Mouse (Mus musculus) lung, postnatal 10 days (tissue): ENCODE measurements at regions not wholly inside any gene's neighbourhood (a gene's known extent, or its start where the extent isn't known, plus 50 kb on each side); places are given as distances from the start of the nearest gene placed in this dataset.
A peak's percentile ranks its signal among the peaks of the same experiment; 100 is the strongest.

Experiments
- DNase-seq: peaks from one replicate; pipeline ENCODE4 v3.0.0; 2021

DNA sequence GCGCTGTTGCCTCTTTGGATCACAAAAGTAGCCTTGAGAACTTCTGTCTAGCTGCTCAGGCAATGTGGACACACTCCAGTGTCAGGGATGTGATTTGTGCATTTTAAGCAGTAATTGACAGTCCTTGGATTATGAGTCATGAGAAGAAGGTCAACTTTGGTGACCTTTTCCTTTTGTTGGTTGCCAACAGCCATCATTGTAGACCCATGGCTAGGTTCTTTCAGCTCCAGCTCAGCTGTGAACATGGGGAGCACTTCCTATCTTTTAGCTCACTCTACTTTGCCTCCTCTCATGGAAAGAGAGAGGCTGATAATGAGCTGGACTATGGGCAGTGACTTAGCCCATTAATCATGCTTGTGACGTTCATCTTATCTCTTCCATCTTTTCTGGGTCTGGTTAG is 602.8 kb downstream of the Ets1 start:
- no peak for DNase-seq

DNA sequence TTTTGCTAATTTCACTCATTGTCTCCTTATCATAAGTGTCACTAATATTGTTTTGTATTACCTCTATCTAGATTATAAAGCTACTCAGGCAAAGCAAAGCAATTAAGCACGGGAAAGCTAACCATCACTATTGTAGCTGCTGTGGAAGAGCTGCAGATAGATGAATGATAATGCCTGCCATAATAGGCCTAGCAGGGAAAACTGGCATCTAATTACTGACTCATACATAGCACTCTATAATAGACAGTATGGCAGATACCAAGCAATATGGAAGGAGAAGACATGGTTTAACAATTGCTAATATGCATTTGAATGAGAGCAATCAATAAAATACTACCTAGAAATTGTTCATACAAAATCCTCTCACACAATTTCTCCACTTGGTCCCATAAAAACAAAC is 604.5 kb downstream of the Ets1 start:
- no peak for DNase-seq

DNA sequence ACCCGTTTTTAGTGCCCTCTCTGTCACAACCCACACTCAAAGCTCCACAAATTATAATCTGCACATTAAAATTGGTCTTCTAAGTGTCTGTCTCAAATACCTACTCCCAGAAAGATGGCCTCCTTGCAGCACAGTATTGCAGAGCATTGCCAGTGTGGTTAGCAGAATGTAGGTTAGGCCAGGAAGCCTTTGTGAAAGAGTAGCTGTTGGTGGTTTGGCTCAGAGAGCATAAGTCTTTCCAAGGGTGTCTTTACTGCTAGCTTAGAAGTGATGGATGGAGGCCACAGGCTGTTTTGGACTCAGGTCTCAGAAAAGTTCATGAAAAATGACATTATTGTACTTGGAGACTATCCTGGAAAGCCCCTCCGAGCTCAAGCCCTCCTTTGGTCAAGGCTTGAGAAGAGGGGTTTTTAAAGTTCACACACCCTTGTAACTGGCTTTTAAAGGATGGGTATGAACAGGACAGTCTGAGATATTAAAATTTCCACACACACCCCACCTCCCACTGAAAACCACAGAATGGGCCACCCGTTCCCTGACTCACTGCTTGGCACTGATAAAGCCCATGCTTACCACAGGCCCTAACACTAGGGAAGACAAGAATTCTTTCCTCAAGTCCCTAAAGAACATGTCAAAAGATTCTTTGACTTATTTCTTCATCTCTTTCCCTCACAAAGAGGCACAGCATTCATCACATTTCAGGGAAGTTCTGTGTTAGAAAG is 605.1 kb downstream of the Ets1 start:
- no peak for DNase-seq

DNA sequence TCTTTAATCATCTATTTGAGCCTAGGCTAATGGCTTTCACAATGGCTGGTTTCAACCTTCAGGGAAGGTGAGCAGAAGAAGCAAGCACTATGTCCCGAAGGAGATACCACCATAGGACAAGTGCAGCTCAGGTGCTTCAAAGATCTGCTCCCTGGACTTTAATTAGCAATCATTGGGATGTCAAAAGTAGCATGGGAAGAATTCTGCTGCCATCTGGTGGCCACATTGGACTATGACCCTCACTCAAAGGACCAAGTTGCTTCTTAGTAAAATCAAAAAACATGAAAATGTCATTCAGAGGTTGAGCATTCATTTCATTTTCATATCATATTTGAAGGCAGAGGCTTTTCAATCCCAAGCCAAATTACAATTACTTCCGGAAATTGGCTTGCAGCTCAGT is 610.9 kb downstream of the Ets1 start:
- peak; percentile 56 for DNase-seq

DNA sequence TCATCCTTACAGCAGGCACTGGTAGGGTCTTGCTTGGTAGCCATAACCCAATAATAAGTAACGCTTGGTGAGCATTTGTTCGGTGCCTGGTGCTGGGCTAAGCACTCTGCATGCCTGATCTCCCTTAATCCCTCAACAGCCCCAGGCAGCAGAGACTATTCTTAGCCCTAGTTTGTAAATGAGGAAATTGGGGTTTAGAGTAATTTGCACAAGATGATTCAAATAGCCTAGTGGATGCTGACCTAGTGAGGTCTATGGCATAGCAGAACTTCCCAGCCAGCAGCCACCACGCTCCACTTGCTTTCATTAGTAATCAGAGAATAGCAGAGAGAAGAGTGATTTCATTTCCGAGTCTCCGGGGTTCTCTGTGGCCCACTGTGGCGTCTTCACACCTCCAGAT is 622.2 kb downstream of the Ets1 start:
- DNase-seq, result no peak

DNA sequence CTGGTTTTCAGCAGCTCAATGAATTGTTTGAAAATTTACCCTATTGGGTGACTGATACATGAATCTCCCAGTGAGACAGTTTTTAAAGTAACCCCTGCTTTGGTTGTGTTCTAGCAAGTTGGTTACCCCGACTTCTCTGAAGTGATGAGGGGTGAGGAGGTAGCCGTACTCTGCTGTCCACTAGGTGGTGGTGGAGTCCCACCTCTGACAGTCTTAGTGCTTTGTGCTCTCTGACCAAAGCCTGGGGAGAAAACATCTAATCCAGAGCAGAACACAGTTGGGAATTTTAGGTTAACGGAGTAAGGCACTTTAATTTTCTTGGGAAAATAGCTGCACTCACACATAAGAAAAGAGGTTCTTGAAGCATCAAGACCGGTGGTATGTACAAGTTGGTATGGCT is 624.1 kb downstream of the Ets1 start:
- peak; percentile 58 for DNase-seq

DNA sequence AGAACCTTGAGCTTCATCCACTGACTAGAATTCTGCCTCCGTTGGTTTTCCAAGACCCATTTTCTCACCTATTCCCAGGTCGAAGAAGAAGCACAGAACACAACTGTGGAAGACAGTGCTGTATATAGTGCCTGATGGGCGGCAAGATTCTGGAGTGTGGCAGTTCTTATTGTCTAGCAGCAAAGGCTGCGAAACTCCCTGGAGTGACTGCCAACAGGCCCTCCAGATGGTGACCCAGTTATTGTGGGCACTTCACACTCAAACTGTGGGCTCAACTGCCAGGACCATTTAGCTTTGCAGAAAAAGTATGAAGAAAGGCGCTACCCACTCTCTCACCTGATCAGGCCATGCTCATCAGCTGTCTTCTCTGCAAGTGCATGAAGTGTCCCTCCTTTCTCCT is 653.4 kb downstream of the Ets1 start:
- DNase-seq, result no peak

DNA sequence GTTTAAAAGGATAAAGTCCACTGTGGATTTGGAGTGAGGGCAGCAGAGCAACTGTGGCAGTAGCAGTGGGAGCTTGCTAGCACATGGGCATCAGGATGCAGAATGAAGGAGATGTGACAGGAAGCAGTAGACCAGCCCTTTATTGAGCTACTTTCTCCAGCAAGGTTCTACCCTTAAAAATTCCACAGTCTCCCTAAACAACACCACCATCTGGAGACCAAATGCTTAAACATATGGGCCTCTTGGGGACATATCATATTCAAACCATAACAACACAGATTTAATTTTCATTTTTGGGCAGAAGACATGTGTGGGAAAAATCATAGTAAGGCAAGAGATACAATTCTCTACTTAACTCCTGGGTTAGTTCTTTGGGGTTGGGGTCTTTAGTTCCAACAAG is 656.1 kb downstream of the Ets1 start:
- DNase-seq, result no peak

DNA sequence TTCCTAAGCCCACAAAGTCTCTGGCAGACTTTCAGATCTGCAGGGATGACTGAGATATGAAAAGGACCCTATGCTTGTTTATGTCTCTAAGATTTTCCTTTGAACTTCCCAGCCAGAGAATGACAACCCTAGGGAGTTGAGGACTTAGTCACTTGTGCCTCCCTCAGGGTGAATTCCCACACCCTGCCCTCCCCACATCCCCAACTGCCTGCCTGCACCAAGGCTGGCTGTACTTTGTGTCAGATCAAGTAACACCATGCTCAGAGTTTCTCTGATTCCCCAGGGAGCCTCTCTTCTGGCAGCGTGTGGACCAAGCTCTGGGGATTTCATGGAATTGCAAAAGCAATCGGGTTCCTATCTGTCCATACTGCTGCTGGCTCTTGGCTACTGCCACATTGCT is 659.9 kb downstream of the Ets1 start:
- peak; percentile 15 for DNase-seq

DNA sequence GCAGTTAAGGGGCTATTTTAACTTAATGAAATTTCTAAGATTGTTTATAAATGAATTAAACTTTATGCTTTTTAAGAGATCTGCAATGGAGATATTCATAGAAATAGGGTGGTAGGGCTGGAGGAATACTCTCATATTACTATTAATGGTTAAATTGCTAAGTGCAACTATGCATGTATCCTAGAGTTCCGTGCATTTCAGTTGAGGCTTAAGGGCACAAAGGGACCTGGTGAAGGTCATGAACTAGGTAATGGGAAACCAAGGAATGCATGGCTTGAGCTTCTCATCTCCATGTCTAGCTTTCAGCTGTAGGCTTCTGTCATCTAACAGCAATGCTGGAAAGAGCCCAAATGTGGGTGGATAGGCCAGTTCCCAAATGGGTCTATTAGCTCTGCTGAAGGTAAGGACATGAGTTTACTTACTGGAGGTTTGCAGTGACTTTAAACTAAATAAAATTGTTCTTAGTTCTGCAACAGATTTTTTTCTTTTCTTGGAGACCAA is 683.6 kb downstream of the Ets1 start:
- no peak for DNase-seq

DNA sequence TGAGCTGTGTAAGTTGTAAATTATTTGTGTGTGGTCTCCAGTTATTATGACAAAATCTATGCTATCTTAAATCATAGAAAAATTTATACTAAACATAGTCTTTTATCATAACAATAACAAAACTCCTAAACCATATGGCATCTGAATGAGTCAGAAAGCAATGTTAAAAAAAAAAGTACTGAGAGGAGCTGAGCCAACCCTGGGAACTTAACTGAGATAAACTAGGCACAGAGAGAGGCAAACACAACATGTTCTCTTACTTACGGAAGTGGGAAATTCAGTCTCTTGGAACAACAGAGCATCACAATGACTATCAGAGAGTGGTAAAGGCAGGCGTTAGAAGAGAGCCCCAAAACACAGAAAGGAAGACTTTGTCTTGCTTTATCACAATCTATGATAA is 691.7 kb downstream of the Ets1 start:
- DNase-seq, result no peak

DNA sequence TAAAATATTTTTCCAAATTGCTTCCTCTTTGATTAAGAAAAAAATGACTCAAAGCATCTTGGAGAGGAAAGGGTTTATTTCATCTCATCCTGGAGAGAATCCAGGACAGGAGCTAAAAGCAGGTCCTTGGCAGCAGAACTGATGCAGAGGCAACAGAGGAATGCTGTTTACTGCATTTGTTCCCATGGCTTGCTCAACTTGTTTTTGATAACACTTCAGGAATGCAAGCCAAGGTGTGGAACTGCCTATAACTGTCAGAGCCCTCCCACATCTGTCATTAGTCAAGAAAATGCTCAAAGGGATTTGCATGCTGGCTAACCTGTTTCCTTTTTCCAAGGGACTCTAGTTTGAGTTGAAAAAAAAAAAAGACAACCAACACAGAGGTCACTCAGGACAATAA is 714.2 kb downstream of the Ets1 start:
- DNase-seq, result no peak

DNA sequence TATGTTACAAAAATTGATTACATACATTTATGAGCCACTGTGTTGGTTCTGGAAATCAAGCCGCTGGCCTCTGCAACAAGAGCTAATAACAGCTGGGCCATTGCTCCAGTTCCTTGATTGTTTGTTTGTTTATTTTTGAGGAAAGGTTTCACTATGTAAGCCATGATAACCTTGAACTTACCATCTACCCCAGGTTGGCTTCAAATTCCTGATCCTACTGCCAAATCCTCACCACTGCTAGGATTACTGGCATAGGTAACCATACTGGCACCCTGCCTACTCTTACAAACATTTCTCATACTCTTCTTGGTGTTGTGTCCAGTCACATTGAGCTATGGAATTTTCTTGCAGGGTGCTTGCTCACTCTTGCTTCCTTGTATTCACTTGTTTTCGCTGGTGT is 720.6 kb downstream of the Ets1 start:
- no peak for DNase-seq

DNA sequence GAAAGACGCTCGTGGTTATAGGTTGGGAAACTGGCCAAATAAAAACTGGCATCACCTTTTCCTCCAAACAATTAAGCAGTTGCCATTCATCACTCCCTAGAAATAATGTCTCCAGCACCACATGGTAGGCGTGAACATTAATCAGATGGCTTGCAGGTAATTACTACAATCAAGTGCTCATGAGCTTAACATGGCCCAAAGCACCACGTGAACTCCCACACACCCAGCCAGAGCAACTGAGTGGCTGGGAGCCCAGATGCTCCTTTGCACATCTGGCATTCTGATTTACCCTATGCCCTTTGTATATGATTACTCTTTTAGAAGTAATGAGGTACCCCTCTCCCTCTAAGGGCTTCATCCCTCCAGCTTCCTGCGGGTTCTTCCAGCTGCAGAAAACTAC is 724.9 kb downstream of the Ets1 start:
- no peak for DNase-seq

DNA sequence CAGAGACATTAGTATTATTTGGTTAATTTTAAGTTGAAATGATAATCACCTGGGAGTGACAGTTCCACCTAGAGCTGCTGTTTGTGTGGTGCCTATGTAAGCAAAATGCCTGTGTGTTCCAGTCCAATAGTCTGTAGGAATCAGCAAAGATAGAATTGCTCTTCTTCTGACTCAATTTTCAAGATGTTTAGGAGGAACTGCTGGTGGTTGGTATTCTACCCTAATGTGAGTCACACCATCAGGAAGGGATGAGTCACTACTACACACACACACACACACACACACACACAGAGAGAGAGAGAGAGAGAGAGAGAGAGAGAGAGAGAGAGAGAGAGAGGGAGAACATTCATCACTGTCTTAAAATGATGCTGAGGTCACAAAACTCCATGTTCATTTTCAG is 753.1 kb downstream of the Ets1 start:
- DNase-seq, result no peak

DNA sequence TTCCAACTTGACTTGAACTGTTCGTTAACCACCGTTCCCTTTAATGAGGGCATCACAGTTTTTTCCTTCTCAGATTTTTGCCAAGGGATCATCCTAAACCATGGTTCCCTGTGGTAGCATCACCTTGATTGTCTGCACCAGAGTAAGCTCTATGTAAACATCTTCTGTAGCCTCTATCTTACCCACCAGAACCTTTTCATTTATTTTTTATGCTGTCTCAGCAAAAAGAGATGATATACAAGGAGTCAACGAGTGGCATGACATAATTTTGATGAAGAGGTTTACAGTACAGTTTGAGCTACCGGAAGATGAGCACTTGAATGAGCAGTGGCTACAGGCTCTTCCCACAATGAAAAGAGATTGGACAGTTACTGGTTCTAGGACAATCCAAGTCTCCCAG is 768.7 kb downstream of the Ets1 start:
- no peak for DNase-seq

DNA sequence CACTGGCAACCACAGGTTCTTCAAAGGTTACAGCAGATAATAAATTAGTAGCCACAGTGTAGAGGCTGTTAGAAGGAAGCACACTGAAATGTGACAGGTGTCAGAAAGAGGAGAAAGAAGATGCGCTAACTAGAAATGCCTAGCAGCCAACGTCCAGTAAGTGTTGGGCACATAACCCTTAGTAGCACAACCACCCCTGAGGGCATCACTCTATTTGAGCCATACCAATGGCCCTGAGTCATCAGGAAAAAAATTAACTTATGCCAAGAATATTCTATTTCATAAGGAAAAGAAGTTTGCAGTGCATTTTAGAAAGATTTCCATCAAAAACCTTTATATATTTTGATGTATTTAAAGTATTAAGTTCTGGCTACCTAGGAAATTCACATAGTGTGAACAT is 771.5 kb downstream of the Ets1 start:
- no peak for DNase-seq

DNA sequence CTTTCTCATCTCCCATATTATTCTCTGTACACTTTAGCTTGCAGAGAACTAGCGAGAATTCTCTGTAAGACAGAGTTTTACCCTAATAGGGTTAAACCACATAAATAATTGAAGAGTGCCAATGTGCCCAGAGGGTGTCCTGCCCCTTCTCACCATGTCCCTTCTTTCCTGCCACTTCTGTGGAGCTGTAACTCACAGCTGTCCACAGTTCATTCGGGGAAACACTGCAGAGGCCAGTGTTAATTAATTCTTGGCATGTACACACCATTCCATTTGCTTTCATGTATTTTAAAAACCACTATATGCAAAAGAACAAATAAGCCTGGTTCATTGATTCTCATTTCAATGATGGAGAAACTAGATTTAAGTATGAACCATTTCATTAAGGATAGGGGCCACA is 787.8 kb downstream of the Ets1 start:
- no peak for DNase-seq

DNA sequence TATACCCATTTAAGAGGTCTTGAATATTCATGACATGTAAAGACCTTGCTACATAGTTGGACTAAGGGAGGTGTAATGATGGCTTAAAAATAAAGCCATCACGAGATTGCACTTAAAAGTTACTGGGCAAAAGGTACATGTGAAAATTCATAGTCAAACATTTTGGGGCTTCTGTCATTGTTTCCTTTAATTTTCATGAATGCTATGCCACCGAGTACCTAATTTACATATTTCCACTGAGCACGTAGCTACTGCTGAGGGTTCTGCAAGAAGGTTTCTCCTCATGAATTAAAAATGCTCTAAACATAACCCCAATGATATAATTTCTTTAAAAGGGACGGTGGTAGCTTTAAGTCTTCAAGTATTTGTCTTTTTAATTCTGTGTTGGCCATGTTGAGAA is 800.4 kb downstream of the Ets1 start:
- no peak for DNase-seq

DNA sequence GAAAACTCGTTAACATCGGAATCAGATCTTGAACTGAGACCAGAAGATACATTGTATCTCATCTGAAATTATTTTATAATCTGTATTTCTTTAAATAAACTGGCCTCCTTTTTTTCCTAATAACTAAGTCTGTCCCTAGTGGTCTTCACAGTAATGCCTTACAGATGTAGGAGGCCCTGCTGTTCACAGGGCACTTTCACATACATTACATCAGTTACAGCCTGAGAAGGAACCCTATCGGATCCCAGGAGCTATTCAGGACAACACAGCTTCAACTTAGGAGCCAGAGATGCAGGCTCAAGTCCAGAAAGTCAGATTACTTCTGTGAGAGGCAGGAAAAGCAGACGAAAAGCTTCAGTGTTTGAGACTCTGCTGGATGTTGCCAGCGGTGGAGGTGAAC is 806.2 kb downstream of the Ets1 start:
- no peak for DNase-seq

DNA sequence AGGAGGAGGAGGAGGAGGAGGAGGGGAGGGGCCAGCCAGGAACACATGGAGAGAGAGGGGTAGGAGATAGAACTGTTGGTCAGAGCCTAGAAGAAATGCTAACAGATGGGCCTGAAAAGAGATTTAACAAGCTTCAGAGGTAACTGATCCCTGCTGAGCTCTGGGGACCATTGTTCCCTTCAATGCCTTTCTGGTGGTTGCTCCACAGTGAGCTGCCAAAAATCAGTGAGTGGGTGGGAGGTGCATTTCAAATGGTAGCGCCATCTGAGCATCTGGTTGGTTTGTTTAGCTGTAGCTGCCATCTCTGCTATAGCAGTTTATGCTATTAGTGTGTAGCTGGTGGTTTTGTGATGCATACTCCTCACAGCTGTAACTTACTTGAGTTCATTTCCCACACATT is 809.9 kb downstream of the Ets1 start:
- DNase-seq, result no peak

DNA sequence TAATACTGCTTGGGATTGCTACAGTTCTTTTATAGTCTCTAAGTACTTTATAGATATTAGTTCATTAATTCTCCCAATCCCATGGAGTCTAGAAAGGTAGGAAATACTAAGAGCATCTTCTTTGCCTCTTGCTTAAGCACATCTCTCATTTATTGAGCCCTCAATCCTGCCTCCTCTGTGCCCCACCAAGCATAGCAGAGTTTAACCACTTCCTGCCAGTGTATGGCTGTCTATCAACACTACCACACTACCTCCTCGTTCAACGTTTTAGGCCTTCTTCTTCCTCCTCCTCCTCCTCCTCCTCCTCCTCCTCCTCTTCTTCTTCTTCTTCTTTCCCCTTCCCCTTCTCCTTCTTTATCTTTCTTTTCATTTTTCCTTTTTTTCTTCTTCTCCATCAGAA is 839.1 kb downstream of the Ets1 start:
- DNase-seq, result no peak

DNA sequence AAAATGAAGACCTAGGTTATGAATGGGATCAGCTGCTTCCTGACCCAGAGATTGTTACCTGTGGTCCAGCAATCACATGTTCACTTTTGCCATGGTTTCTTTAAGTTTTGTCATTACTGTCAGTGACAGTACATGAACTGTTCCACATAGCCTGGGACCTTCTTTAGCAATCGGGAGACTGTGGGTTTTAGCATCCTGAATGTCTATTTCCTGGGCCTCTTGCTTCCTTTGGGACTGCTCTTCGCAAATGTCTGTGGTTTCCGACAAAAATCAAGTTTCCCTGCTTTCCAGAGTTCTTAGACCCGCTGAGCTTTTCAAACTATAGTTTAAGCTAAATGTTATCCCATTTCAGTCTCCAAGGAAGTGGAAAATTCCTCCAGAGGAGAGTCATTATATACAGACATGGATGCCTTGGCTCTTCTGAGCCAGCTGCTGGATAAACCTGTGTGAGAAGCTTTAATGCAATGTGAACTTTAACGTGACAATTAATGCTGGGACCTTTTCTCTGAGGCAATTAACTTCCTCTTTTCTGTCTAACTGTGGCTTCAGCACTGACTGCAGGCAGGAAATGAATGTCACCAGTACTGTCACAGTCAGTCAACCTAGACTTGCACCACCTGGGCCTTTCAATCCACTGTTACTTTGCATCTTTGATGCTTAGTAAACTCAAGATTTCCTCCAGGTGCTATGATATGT is 847.0 kb downstream of the Ets1 start:
- no peak for DNase-seq

DNA sequence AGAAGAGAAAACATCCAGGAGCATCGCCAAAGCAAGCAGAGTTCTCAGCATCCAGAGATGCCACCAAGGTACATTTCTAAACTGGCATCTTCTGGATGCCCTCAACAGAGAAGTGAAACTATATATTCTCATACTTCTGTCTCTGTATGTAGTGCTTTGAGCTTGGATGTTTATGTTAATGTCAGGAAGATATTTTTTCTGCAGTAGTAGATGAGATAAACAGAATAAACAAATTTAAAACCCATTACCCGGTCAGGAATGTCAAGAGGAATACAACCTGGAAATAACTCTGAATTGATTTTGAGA is 847.5 kb downstream of the Ets1 start:
- no peak for DNase-seq
